7 mouse cellular contexts compared by ENCODE assay signal in genomic region chr16:90196688-90197240, GRCm38 (mm10). TPM values are rescaled to one million over a fixed set of nuclear protein-coding genes. Genes with fewer than 3 reads are reported as not detected.
A peak's percentile ranks its signal among the peaks of the same experiment; 100 is the strongest.
DNase-seq lines count a peak whose midpoint lies in the region; ATAC-seq and TF ChIP-seq lines count a peak whose summit lies in the region.

No protein-coding gene starts in this region.

- no peak for TF ChIP-seq CTCF in lung, embryonic 14.5 days (IDR thresholded peaks at IDR 0.05; ENCODE audit: low read depth)

- H3K4me3 ChIP-seq in lung, embryonic 14.5 days (ENCODE audit: low read depth, low read length) = no peak overlapping the region; the same call in 1 of the 2 replicates
- peak overlapping the region; percentile 58 for H3K4me3 ChIP-seq in embryonic facial prominence, embryonic 10.5 days
- H3K4me3 ChIP-seq in intestine, embryonic 16.5 days (ENCODE audit: low read length) = no peak overlapping the region
- no peak overlapping the region for H3K4me3 ChIP-seq in neural tube, embryonic 15.5 days (replicated peaks)

- no peak for DNase-seq in lung, embryonic 14.5 days
- DNase-seq in lung, postnatal 36 days = no peak
- DNase-seq in embryonic facial prominence, embryonic 10.5 days (ENCODE audit: low spot score) = no peak
- no peak for DNase-seq in left cerebral cortex, postnatal 25 days (ENCODE audit: low spot score in 2 of 2)
- DNase-seq in MN1 (ENCODE audit: low spot score) = no peak

- no peaks in the 10 kb centered on the region for H3K36me3 ChIP-seq in lung, embryonic 14.5 days (ENCODE audit: insufficient read depth)
- no peaks in the 10 kb centered on the region for H3K36me3 ChIP-seq in embryonic facial prominence, embryonic 10.5 days (replicated peaks)
- H3K36me3 ChIP-seq in intestine, embryonic 16.5 days (ENCODE audit: control insufficient read depth, insufficient read depth, low read length) = no peaks in the 10 kb centered on the region
- no peaks in the 10 kb centered on the region for H3K36me3 ChIP-seq in neural tube, embryonic 15.5 days

- no peaks in the 10 kb centered on the region for H3K9me3 ChIP-seq in lung, embryonic 14.5 days (ENCODE audit: low read depth, low read length)
- H3K9me3 ChIP-seq in embryonic facial prominence, embryonic 10.5 days = no peaks in the 10 kb centered on the region
- no peaks in the 10 kb centered on the region for H3K9me3 ChIP-seq in intestine, embryonic 16.5 days (ENCODE audit: control insufficient read depth, low read length)
- no peaks in the 10 kb centered on the region for H3K9me3 ChIP-seq in neural tube, embryonic 15.5 days (replicated peaks)

- H3K9ac ChIP-seq in lung, embryonic 14.5 days = no peak overlapping the region
- no peak overlapping the region for H3K9ac ChIP-seq in intestine, embryonic 16.5 days (ENCODE audit: low read depth, low read length)
- no peak overlapping the region for H3K9ac ChIP-seq in neural tube, embryonic 15.5 days (replicated peaks)

- peak overlapping the region; percentile 64 for H3K4me2 ChIP-seq in lung, embryonic 14.5 days
- H3K4me2 ChIP-seq in intestine, embryonic 16.5 days (ENCODE audit: low read depth, low read length) = peak overlapping the region; percentile 56
- H3K4me2 ChIP-seq in neural tube, embryonic 15.5 days = peak overlapping the region; percentile 58; the same call in 1 of the 2 replicates

- peaks cover 8% of the 10 kb centered on the region; the same call in 1 of the 2 replicates for H3K4me1 ChIP-seq in lung, embryonic 14.5 days (ENCODE audit: insufficient read depth)
- H3K4me1 ChIP-seq in embryonic facial prominence, embryonic 10.5 days = peaks cover 21% of the 10 kb centered on the region
- H3K4me1 ChIP-seq in intestine, embryonic 16.5 days (ENCODE audit: control insufficient read depth, insufficient read depth, low read length) = peaks cover 8% of the 10 kb centered on the region; the same call in 1 of the 2 replicates
- H3K4me1 ChIP-seq in neural tube, embryonic 15.5 days = peaks cover 9% of the 10 kb centered on the region; the same call in 1 of the 2 replicates

- intact Hi-C loops in left cerebral cortex, postnatal 25 days (cut with DNase I) = no loop called here

- WGBS in lung, embryonic 14.5 days = 57% methylated on average over 7 of the region's 7 CpGs
- 84% methylated on average over 7 of the region's 7 CpGs for WGBS in embryonic facial prominence, embryonic 10.5 days
- 53% methylated on average over 7 of the region's 7 CpGs for WGBS in intestine, embryonic 16.5 days
- 79% methylated on average over 7 of the region's 7 CpGs for WGBS in neural tube, embryonic 15.5 days

- 0 out of 2 replicates have a peak overlapping the region, but pooled peaks have one; percentile 36 for H3K27ac ChIP-seq in lung, embryonic 14.5 days (ENCODE audit: low read depth)
- peak overlapping the region; percentile 84 for H3K27ac ChIP-seq in embryonic facial prominence, embryonic 10.5 days (replicated peaks)
- H3K27ac ChIP-seq in intestine, embryonic 16.5 days (ENCODE audit: low read length) = peak overlapping the region; percentile 90
- no peak overlapping the region for H3K27ac ChIP-seq in neural tube, embryonic 15.5 days (replicated peaks)

- no peak; the same call in 1 of the 2 replicates for ATAC-seq in lung, embryonic 14.5 days (ENCODE audit: insufficient read depth)
- peak; percentile 86 for ATAC-seq in intestine, embryonic 16.5 days
- no peak for ATAC-seq in neural tube, embryonic 15.5 days (ENCODE audit: low FRiP score)

- no peaks in the 10 kb centered on the region for H3K27me3 ChIP-seq in lung, embryonic 14.5 days (ENCODE audit: insufficient read depth, low read length)
- H3K27me3 ChIP-seq in embryonic facial prominence, embryonic 10.5 days (replicated peaks; ENCODE audit: low read depth, poor library complexity, severe bottlenecking) = no peaks in the 10 kb centered on the region
- H3K27me3 ChIP-seq in intestine, embryonic 16.5 days (replicated peaks; ENCODE audit: control insufficient read depth, insufficient read depth, low read length) = no peaks in the 10 kb centered on the region
- no peaks in the 10 kb centered on the region for H3K27me3 ChIP-seq in neural tube, embryonic 15.5 days (replicated peaks)

RNA-seq across cellular contexts. Expression of gene Sod1, which starts 23.8 kb away (rescaled TPM):
- 1,316 and 1,360 TPM in 2 replicates for polyA plus RNA-seq in lung, embryonic 14.5 days (2014; fragmentation: Nextera tagmentation; extraction: Ambion mirVana)
- 1,351 and 1,353 TPM in 2 replicates for polyA plus RNA-seq in embryonic facial prominence, embryonic 10.5 days (2016; fragmentation: Nextera tagmentation; extraction: Ambion mirVana)
- 1,142 and 1,262 TPM in 2 replicates for polyA plus RNA-seq in intestine, embryonic 16.5 days (2015; fragmentation: Nextera tagmentation; extraction: Ambion mirVana)
- polyA plus RNA-seq in neural tube, embryonic 15.5 days (2015; fragmentation: Nextera tagmentation; extraction: Ambion mirVana) = 998 TPM in 2 replicates
- total RNA-seq in left cerebral cortex, postnatal 25 days (2021) = 100 to 1,000 TPM; 389 to 390 TPM

RNA-seq across cellular contexts. Expression of gene Tiam1, which starts 53.2 kb away (rescaled TPM):
- polyA plus RNA-seq in lung, embryonic 14.5 days (2014; fragmentation: Nextera tagmentation; extraction: Ambion mirVana) = 16.8 and 18.5 TPM in 2 replicates
- polyA plus RNA-seq in embryonic facial prominence, embryonic 10.5 days (2016; fragmentation: Nextera tagmentation; extraction: Ambion mirVana) = 25.3 and 25.9 TPM in 2 replicates
- 7.4 and 8.1 TPM in 2 replicates for polyA plus RNA-seq in intestine, embryonic 16.5 days (2015; fragmentation: Nextera tagmentation; extraction: Ambion mirVana)
- polyA plus RNA-seq in neural tube, embryonic 15.5 days (2015; fragmentation: Nextera tagmentation; extraction: Ambion mirVana) = 15.0 and 23.6 TPM in 2 replicates
- total RNA-seq in left cerebral cortex, postnatal 25 days (2021) = 100 to 1,000 TPM; 108 to 118 TPM
